Mouse (Mus musculus): ENCODE results near the gene Lypd9. TPM values are rescaled to one million over a fixed set of nuclear protein-coding genes. Genes with fewer than 3 reads are reported as not detected.
"Not testable (repeated sequence)": the region's sequence is repeated elsewhere in the genome, so short reads cannot be mapped to it uniquely, and the experiment has no call there.

Lypd9 gene
- not detected in 2 replicates for polyA plus RNA-seq (2012; rRNA removed)

DNA sequence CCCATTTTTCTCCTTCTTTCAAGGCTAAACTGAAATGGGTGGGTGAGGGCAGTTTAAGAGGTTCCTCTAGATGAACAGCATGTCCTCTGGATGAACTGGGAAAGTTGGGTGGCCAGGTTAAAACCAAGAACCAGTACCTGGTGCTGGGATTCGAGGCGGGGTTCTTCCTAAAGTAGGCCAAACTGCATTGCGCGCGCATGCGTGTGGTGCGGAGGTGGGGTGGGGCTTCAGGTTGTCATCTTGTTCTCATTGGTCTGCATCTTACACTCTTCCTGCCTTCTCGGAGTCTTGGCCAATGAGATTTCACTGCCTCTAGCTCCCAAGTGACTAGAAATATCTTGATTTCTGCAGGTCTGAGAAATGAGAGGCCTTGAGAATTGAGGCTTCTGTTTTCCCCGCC, at the start of gene Lypd9:
Gene Lypd9 (minus strand): TSS at position 165 of the 400 bp plus-strand sequence.
- TF ChIP-seq CTCF (IDR thresholded peaks at IDR 0.05; ENCODE audit: insufficient read depth, low read length) (no peak), POLR2A (IDR thresholded peaks at IDR 0.05; ENCODE audit: borderline replicate concordance, extremely low read depth, low read depth, low read length) (no peak)
- DNase-seq, result no peak
- WGBS, result 92% methylated on average over 9 of the region's 9 CpGs
- Histone ChIP-seq H3K4me1 (ENCODE audit: control insufficient read depth, insufficient read depth, low read length) (no peaks in the 10 kb centered on the region), H3K4me3 (replicated peaks; ENCODE audit: extremely low read depth, low read depth, low read length) (no peak within 1 kb of the TSS)

DNA sequence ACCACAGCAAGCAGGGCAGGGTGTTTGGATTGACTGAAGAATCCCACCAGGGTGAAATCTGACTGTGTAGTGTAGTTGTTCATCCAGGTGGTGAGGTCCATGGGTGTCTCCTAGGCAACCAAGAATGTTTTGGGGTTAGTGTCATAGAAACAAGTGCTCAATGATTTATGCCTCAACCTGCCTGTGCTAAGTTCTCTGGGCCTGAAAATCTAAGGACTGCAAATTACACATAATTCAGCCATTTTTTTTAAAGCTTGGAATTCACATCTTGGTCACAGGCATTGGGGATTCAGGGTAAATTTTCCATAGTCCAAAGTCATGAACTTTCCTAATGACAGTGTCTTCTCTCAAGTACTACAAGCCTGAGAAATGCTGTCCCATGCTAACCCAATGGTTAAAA, 49.7 kb upstream of the Lypd9 start, which contains the start of gene Olfr331:
Gene Olfr331 (minus strand): TSS at position 101 of the 400 bp plus-strand sequence.
- not testable (repeated sequence) for H3K4me3 ChIP-seq (replicated peaks; ENCODE audit: extremely low read depth, low read depth, low read length); H3K4me1 ChIP-seq (ENCODE audit: control insufficient read depth, insufficient read depth, low read length); DNase-seq

DNA sequence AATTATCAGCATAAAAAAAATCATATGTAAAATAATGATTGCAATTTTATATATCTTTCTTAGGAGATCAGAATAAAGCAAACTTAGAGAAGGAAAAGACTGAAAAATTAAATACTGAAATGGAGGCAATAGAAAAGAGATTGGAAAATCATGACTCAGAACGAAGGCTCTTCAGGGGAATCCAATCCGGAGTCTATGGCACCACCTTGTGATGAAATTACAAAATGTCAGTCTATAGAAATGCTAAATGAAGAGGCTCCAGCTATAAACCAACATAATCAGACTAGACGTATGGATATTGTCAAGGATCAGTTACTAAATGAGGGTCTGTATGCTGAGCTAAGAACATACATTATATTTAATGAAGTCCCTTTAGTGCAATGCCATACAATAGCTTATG, 46.6 kb upstream of the Lypd9 start:
- DNase-seq, result no peak
- no peak for TF ChIP-seq CTCF (IDR thresholded peaks at IDR 0.05; ENCODE audit: insufficient read depth, low read length)
- Histone ChIP-seq H3K4me3 (replicated peaks; ENCODE audit: extremely low read depth, low read depth, low read length) (no peak overlapping the region), H3K4me1 (ENCODE audit: control insufficient read depth, insufficient read depth, low read length) (no peaks in the 10 kb centered on the region)
- WGBS, result 41% methylated on average over 3 of the region's 3 CpGs

DNA sequence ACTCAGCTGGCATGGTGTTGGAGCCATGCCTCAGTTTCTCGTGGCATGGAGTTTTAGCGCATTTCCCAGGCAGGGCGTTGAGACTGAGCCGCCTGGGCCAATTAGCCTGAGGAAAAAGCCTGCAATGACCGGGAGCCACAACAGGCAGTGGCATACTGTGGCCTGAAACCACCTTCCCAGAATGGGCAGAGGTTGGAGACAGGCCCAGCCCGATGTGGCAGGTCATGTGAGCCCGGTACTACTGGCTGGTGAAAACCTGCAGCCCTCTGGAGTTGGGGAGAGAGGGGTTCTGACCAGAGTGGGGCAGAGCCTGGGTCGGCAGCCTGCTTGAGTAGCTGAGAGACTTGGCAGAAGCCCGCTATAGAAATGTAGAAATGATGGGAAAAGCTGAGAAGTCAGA, 46.0 kb upstream of the Lypd9 start:
- TF ChIP-seq POLR2A (IDR thresholded peaks at IDR 0.05; ENCODE audit: borderline replicate concordance, extremely low read depth, low read depth, low read length) (no peak), CTCF (IDR thresholded peaks at IDR 0.05; ENCODE audit: insufficient read depth, low read length) (no peak)
- Histone ChIP-seq H3K4me1 (ENCODE audit: control insufficient read depth, insufficient read depth, low read length) (no peaks in the 10 kb centered on the region), H3K4me3 (replicated peaks; ENCODE audit: extremely low read depth, low read depth, low read length) (no peak overlapping the region)
- DNase-seq, result no peak
- 73% methylated on average over 9 of the region's 9 CpGs for WGBS

DNA sequence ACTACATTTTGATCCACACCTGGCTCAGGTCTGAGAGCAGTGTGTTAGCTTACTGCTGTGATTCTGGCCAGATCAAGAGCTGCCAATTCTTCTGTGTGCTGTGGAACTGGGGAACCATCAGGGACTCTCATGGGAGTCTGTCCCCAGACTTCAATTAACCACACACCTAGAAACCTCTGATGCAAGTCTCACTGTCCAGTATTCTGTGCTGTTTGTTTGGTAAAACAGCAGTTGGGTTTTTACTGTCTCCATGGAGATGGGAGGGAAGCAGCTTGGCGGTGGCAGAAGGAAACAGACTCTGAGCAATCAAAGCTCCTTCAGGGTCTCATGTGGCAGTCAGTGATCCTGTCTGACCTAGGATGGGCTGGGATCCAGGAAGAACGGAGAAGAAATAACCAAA, 39.7 kb upstream of the Lypd9 start, which contains the start of gene Olfr332:
Gene Olfr332 (minus strand): TSS at position 101 of the 400 bp plus-strand sequence.
- TF ChIP-seq CTCF (IDR thresholded peaks at IDR 0.05; ENCODE audit: insufficient read depth, low read length), result no peak
- no peak for TF ChIP-seq POLR2A (IDR thresholded peaks at IDR 0.05; ENCODE audit: borderline replicate concordance, extremely low read depth, low read depth, low read length)
- no peak for DNase-seq
- Histone ChIP-seq H3K4me1 (ENCODE audit: control insufficient read depth, insufficient read depth, low read length) (no peaks in the 10 kb centered on the region), H3K4me3 (replicated peaks; ENCODE audit: extremely low read depth, low read depth, low read length) (no peak within 1 kb of the TSS)
- WGBS, result 66% methylated on average over 2 of the region's 2 CpGs

DNA sequence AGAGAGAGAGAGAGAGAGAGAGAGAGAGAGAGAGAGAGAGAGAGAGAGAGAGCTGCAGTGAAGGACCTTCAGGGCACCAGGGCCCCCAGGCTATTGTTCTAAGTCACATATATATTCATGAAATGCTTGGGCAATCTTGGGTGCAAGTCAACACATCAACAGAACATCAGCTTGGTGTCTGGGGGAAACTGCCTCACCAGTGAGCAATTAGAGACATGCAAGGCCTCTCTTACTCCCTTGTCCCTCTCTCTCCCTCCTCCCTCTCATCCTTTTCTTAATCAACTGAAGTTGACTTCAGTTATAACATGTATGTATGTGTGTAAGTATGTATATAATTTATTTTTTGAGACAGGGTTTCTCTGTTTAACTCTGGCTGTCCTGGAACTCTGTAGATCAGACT, 9.4 kb upstream of the Lypd9 start, which contains the start of gene Olfr30:
Gene Olfr30 (minus strand): TSS at position 101 of the 400 bp plus-strand sequence.
- DNase-seq, result no peak
- no peak for TF ChIP-seq CTCF (IDR thresholded peaks at IDR 0.05; ENCODE audit: insufficient read depth, low read length)
- no peak for TF ChIP-seq POLR2A (IDR thresholded peaks at IDR 0.05; ENCODE audit: borderline replicate concordance, extremely low read depth, low read depth, low read length)
- Histone ChIP-seq H3K4me1 (ENCODE audit: control insufficient read depth, insufficient read depth, low read length) (no peaks in the 10 kb centered on the region), H3K4me3 (replicated peaks; ENCODE audit: extremely low read depth, low read depth, low read length) (no peak within 1 kb of the TSS)

DNA sequence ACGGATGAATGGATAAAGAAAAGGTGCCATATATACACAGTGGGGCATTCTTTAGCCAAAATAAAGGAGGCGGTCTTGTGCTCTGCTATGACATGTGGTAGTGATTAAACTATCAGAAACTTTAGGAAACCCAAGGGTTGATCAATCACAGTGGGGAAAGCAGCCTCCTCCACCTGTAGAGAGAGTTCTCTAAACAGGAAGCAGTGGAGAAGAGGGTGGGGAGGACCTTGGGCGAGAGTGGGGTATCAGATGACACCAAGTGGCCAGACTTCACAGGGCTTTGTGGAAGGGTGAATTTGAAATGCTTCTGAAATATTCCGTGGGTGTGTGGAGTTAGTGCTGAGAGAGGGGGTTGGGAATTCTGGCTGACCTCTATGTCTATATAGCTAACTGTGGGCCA, 869 bp upstream of the Lypd9 start:
- 47% methylated on average over 4 of the region's 4 CpGs for WGBS
- H3K4me3 ChIP-seq (replicated peaks; ENCODE audit: extremely low read depth, low read depth, low read length), result no peak overlapping the region
- TF ChIP-seq POLR2A (IDR thresholded peaks at IDR 0.05; ENCODE audit: borderline replicate concordance, extremely low read depth, low read depth, low read length) (no peak), CTCF (IDR thresholded peaks at IDR 0.05; ENCODE audit: insufficient read depth, low read length) (no peak)

GRCm38 (mm10) chr11:58437866-58438265, 14.9 kb downstream of the Lypd9 start:
- TF ChIP-seq CTCF (IDR thresholded peaks at IDR 0.05; ENCODE audit: insufficient read depth, low read length) (no peak), POLR2A (IDR thresholded peaks at IDR 0.05; ENCODE audit: borderline replicate concordance, extremely low read depth, low read depth, low read length) (no peak)
- no peak for DNase-seq
- H3K4me1 ChIP-seq (ENCODE audit: control insufficient read depth, insufficient read depth, low read length), result no peaks in the 10 kb centered on the region
- 43% methylated on average over 5 of the region's 5 CpGs for WGBS
- no peak overlapping the region for H3K4me3 ChIP-seq (replicated peaks; ENCODE audit: extremely low read depth, low read depth, low read length)

More for the DNA sequence above, 869 bp upstream of the Lypd9 start:
- no peaks in the 10 kb centered on the region for H3K4me1 ChIP-seq (ENCODE audit: control insufficient read depth, insufficient read depth, low read length)
- no peak for DNase-seq

- 79% methylated on average over 3 of the region's 3 CpGs for WGBS
- DNase-seq, result no peak
- TF ChIP-seq CTCF (IDR thresholded peaks at IDR 0.05; ENCODE audit: insufficient read depth, low read length), result no peak
- Histone ChIP-seq H3K4me1 (ENCODE audit: control insufficient read depth, insufficient read depth, low read length) (no peaks in the 10 kb centered on the region), H3K4me3 (replicated peaks; ENCODE audit: extremely low read depth, low read depth, low read length) (no peak within 1 kb of the TSS)
Measured at GRCm38 (mm10) chr11:58432259-58432658, 20.5 kb downstream of the Lypd9 start, which contains the start of gene Gm12253. Gm12253 (plus strand) TSS chr11:58432559.

- 27% methylated on average over 1 of the region's 1 CpGs for WGBS
- TF ChIP-seq CTCF (IDR thresholded peaks at IDR 0.05; ENCODE audit: insufficient read depth, low read length), result no peak
- TF ChIP-seq POLR2A (IDR thresholded peaks at IDR 0.05; ENCODE audit: borderline replicate concordance, extremely low read depth, low read depth, low read length), result no peak
- Histone ChIP-seq H3K4me3 (replicated peaks; ENCODE audit: extremely low read depth, low read depth, low read length) (no peak within 1 kb of the TSS), H3K4me1 (ENCODE audit: control insufficient read depth, insufficient read depth, low read length) (no peaks in the 10 kb centered on the region)
- DNase-seq, result no peak
Measured at GRCm38 (mm10) chr11:58420815-58421214, 31.9 kb downstream of the Lypd9 start, which contains the start of gene 1810065E05Rik. 1810065E05Rik (plus strand) TSS chr11:58421111.

- DNase-seq, result no peak
- no peak for TF ChIP-seq POLR2A (IDR thresholded peaks at IDR 0.05; ENCODE audit: borderline replicate concordance, extremely low read depth, low read depth, low read length)
- TF ChIP-seq CTCF (IDR thresholded peaks at IDR 0.05; ENCODE audit: insufficient read depth, low read length), result no peak
- no peak overlapping the region for H3K4me3 ChIP-seq (replicated peaks; ENCODE audit: extremely low read depth, low read depth, low read length)
- 65% methylated on average over 3 of the region's 3 CpGs for WGBS
- H3K4me1 ChIP-seq (ENCODE audit: control insufficient read depth, insufficient read depth, low read length), result no peaks in the 10 kb centered on the region
Measured at GRCm38 (mm10) chr11:58418336-58418735, 34.4 kb downstream of the Lypd9 start.

Data from lung, adult 2 months (tissue).